Mouse (Mus musculus): Measurements from ENCODE around the gene Olfr971.
"Not testable (repeated sequence)": the region's sequence is repeated elsewhere in the genome, so short reads cannot be mapped to it uniquely, and the experiment has no call there.

The Olfr971 gene

DNA sequence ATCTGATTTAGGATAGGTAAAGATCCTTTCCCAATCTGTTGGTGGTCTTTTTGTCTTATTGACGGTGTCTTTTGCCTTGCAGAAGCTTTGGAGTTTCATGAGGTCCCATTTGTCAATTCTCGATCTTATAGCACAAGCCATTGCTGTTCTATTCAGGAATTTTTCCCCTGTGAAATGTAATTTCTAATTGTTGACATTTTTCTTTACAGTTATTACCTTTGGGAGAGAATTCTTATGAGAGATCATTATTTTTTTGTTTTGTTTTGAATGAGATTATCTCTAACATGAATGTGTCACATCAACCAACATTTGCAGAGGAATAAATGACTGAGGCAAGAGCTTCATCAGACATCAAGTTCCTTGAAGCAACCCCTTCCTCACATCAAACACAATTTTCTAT lies at the start of gene Olfr971:
TSS of gene Olfr971 (plus strand) at position 301 of the 400 bp plus-strand sequence.
- DNase-seq (ENCODE audit: low read depth): not testable (repeated sequence)

DNA sequence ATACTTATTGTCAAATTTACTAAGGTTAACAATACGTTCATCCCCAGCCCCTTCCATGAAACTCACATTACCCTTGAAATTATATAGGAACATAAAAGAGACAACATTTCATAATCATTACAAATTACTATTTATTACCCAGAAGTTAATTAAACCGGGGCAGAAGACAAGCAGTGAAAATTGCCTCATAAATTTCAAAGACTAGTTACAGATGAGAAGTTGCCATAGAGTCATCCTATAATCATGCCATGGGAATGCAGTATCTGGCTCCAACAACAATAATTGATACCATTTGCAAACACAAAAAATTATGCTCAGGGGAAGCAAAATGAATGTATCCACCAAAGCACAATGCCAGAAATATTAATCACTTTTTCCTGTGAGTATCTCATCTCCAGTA lies 46.1 kb upstream of the Olfr971 start, which contains the start of gene Olfr969:
TSS of gene Olfr969 (plus strand) at position 388 of the 400 bp plus-strand sequence.
- no peak for DNase-seq (ENCODE audit: low read depth)

DNA sequence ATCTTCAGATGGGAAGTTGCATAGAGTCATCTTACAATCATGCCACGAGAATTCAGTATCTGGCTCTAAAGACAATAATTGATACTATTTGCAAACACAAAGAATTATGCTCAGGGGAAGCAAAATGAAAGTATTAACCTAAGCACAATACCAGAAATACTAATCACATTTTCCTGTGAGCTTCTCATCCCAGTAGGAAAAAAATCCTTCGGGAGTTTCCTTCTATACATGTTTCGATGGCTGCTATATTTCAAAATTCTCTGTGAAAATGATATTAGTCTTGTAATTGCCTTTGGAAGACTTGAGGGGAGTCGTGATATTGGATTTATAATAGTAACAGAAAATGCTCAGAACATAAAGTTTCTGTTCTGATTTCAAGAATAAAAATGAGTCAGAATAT lies 28.1 kb upstream of the Olfr971 start, which contains the start of gene Olfr970:
TSS of gene Olfr970 (plus strand) at position 301 of the 400 bp plus-strand sequence.
- no peak for DNase-seq (ENCODE audit: low read depth)

DNA sequence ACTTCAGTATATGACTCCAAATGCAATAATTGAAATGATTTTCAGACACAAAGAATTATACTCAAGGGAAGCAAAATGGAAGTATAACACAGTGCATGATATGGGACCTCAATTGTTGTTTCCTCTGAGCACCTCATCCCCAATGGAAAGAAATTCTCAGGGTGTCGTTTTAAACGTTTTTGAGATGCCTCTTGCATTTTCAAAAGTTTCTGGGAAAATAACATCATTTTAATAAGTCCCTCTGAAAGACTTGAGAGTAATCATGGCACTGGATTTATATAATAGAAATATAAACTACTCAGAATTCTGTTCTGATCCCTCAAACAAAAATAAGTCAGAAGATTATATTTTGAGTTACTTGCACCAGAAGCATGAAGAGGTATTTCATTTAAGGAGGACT lies 29.4 kb downstream of the Olfr971 start, which contains the start of gene Olfr972:
TSS of gene Olfr972 (plus strand) at position 301 of the 400 bp plus-strand sequence.
- no peak for DNase-seq (ENCODE audit: low read depth)

DNA sequence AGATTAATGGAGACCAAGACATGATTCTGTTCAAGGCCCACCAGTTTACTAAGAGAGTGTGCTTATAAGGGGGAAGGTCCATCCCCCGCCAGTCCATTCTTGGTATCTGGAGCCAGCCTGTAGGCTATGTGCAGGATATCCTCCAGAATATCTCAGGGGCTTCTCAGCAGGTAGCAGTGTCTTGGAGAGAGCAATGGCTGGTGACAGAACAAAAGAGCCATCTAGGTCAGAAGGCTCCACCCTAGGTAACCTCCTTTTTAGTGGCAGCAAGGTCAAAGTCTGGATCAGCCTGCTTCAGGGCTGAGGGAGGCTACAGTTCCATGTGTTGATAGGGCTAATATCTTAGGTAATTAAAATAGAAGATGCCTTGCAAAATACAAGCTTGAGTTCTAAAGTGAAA lies 35.3 kb downstream of the Olfr971 start:
- not testable (repeated sequence) for DNase-seq (ENCODE audit: low read depth)

DNA sequence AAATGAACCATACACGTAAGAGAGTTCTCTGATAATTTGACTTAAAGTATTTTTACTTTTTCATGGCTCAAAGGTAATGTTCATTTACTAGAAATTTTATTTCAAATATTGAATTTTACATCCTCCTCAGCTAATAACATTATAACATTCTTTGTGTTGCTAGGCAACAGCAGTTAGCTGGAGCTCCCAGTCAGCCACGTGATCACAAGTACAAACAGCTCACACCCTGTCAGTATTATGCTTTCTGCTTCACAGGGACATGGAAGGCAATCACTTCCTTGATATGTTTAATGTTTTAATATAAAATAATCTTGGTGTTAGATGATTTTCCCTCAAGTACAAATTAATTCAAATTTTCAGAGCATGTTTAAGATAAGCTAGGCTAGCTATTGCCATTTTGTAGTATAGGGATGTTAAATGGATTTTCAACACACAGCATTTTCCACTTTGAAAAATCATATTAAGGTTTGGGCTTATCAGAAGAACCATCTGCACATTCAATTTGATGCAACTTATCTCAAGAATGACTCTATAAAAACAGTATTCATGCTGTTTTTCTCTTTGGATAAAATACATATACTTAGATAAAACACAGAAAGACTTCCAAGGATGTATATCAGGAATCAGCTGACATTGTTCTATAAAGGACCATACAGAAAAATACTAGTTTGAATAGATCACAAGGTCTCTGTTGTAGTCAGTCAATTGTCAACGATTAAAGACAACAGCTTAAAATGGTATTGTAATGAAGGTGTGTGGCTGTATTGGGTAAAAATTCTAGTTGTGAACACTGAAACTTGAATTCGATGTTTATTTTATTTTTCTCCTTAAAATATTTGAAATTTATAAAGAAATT lies 41.1 kb downstream of the Olfr971 start:
- not testable (repeated sequence) for DNase-seq (ENCODE audit: low read depth)
